Mouse (Mus musculus) adipose tissue, adult 10 weeks (tissue): ENCODE results near the gene Fezf1. TPM values are rescaled to one million over a fixed set of nuclear protein-coding genes. Genes with fewer than 3 reads are reported as not detected.

Experiments
- polyA plus RNA-seq: library from polyadenylated mRNA; stranded (reverse); fragments of 350-450 nt; fragmentation: Illumina TruSeq; extraction: RNeasy Lipid Tissue Mini Kit (QIAGEN cat#74804); gene quantifications from one replicate; pipeline ENCODE4 v1.2.3, GENCODE M21; 2014; ENCODE audit warnings: low read depth, low replicate concordance

The Fezf1 gene
- not detected for polyA plus RNA-seq

DNA sequence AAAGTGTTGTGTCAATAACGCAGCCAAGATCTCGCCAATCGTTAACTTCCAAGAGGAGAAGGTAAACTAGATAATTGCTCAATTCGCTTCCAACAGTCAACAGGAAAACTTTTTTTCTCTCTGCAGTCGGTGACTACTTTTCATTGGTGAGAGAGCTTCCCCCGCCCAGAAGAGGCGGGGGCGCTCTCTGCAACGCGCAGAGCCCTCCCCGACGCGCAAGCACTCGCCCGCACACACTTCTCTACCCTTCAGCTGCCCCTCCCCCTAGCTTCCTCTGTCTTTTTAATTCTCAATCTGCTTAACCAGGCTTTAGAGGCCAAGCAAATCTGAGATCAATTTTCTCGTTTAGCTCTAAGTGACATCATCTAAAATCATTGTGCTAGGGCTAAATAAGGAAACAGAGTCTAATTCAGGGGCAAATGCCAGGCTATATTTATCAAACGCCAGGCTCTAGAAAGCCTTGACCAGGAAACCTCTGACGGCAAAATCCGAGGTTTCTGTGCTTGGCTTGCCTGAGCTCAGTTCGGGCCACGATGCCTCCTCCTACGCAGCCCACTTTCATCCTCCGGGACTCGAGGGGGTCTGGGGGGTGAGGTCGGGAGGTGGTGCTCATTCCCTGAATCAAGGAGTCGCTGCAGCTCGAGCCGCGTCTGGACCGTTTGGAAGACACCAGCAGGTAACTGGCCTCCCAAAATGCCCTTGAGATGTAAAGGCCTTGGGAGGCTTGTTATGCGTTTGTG is at the start of gene Fezf1:
TSS of gene Fezf1 (minus strand) at position 50 of the 740 bp plus-strand sequence.

Other genes with a start within 250 kb of the Fezf1 start
- 8.6 TPM for gene Aass, start 115.4 kb downstream of the Fezf1 start, polyA plus RNA-seq